Mouse (Mus musculus) E14TG2a.4 (cell line): ENCODE measurements around the gene Kmt2b.

Experiments
- H3K27me3 ChIP-seq: 2 replicates; pipeline ENCODE4 v1.6.1; 2014; ENCODE audit warnings: low read length, control low read depth; ENCODE audit not compliant: insufficient read depth
- H3K36me3 ChIP-seq: 2 replicates; pipeline ENCODE4 v1.6.1; 2014; ENCODE audit warnings: low read length, control low read depth; ENCODE audit not compliant: insufficient read depth
- H3K4me1 ChIP-seq: replicated peaks from 2 replicates; pipeline ENCODE4 v1.6.1; 2014; ENCODE audit warnings: low read depth, low read length, control low read depth
- H3K4me3 ChIP-seq: replicated peaks from 2 replicates; pipeline ENCODE4 v1.5.1; 2014; ENCODE audit warnings: mild to moderate bottlenecking, low read length
- H3K9me3 ChIP-seq: 2 replicates; pipeline ENCODE4 v1.6.1; 2014; ENCODE audit warnings: low read length, control low read depth
- CTCF ChIP-seq: conservative IDR thresholded peaks from 2 replicates; pipeline ENCODE4 v1.5.1; 2014; ENCODE audit warnings: low read length
- NANOG ChIP-seq: IDR thresholded peaks from 2 replicates; pipeline ENCODE4 v1.6.1; 2014; ENCODE audit warnings: borderline replicate concordance, low read length, mixed read lengths
- POU5F1 ChIP-seq: IDR thresholded peaks from 2 replicates; pipeline ENCODE4 v1.6.1; 2014; ENCODE audit warnings: low read length, borderline replicate concordance

Gene Kmt2b

DNA sequence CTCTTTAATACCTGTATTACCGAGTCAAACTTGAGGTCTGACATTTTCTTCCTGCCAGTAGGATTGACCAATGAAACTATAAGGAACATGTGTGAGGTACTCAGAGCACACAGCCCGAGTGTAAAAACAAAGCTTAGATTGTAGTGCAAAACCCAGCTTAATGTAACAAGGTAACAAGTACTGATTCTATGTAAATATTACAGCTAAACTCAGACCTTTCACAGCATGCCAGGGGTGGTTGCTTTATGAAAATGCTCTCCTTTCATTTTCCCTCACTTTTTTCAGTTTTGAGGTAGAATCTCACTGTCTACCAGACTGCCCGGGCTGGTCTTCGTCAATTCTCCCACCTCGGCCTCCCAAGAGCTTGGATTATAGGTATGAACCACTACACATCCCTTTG is 7.6 kb upstream of the Kmt2b start:
- H3K27me3 ChIP-seq: peaks cover 6% of the 10 kb centered on the region
- H3K4me3 ChIP-seq: no peak overlapping the region
- TF ChIP-seq POU5F1: no peak
- no peak for TF ChIP-seq NANOG
- no peak for TF ChIP-seq CTCF
- H3K4me1 ChIP-seq: peaks cover 80% of the 10 kb centered on the region
- H3K36me3 ChIP-seq: 0 out of 2 replicates have a peak, but pooled peaks cover 3% of the 10 kb centered on the region
- H3K9me3 ChIP-seq: no peaks in the 10 kb centered on the region

GRCm38 (mm10) chr7:30594510-30595024 is 6.0 kb upstream of the Kmt2b start:
- Histone ChIP-seq H3K36me3 (peaks cover 12% of the 10 kb centered on the region; the same call in 1 of the 2 replicates), H3K9me3 (no peaks in the 10 kb centered on the region), H3K4me3 (0 out of 2 replicates have a peak overlapping the region, but pooled peaks have one; percentile 20), H3K4me1 (peaks cover 82% of the 10 kb centered on the region), H3K27me3 (peaks cover 6% of the 10 kb centered on the region)
- TF ChIP-seq POU5F1 (no peak), CTCF (no peak)

GRCm38 (mm10) chr7:30593579-30594509 is 5.3 kb upstream of the Kmt2b start:
- Histone ChIP-seq H3K4me3 (0 out of 2 replicates have a peak overlapping the region, but pooled peaks have one; percentile 37), H3K9me3 (no peaks in the 10 kb centered on the region), H3K36me3 (peaks cover 12% of the 10 kb centered on the region; the same call in 1 of the 2 replicates), H3K4me1 (peaks cover 75% of the 10 kb centered on the region), H3K27me3 (peaks cover 6% of the 10 kb centered on the region)
- no peak for TF ChIP-seq NANOG
- TF ChIP-seq POU5F1: no peak
- TF ChIP-seq CTCF: no peak

GRCm38 (mm10) chr7:30592772-30593423 is 4.4 kb upstream of the Kmt2b start:
- Histone ChIP-seq H3K4me3 (peak overlapping the region; percentile 37; the same call in 1 of the 2 replicates), H3K4me1 (peaks cover 66% of the 10 kb centered on the region), H3K27me3 (no peaks in the 10 kb centered on the region), H3K36me3 (peaks cover 12% of the 10 kb centered on the region; the same call in 1 of the 2 replicates), H3K9me3 (no peaks in the 10 kb centered on the region)
- TF ChIP-seq POU5F1 (no peak), NANOG (no peak), CTCF (no peak)

GRCm38 (mm10) chr7:30591605-30591951 is 3.1 kb upstream of the Kmt2b start:
- H3K4me1 ChIP-seq: peaks cover 77% of the 10 kb centered on the region
- peaks cover 18% of the 10 kb centered on the region for H3K36me3 ChIP-seq
- no peaks in the 10 kb centered on the region for H3K27me3 ChIP-seq
- H3K9me3 ChIP-seq: no peaks in the 10 kb centered on the region
- no peak for TF ChIP-seq POU5F1
- TF ChIP-seq CTCF: no peak
- TF ChIP-seq NANOG: no peak
- peak overlapping the region; percentile 97; the same call in 1 of the 2 replicates for H3K4me3 ChIP-seq

DNA sequence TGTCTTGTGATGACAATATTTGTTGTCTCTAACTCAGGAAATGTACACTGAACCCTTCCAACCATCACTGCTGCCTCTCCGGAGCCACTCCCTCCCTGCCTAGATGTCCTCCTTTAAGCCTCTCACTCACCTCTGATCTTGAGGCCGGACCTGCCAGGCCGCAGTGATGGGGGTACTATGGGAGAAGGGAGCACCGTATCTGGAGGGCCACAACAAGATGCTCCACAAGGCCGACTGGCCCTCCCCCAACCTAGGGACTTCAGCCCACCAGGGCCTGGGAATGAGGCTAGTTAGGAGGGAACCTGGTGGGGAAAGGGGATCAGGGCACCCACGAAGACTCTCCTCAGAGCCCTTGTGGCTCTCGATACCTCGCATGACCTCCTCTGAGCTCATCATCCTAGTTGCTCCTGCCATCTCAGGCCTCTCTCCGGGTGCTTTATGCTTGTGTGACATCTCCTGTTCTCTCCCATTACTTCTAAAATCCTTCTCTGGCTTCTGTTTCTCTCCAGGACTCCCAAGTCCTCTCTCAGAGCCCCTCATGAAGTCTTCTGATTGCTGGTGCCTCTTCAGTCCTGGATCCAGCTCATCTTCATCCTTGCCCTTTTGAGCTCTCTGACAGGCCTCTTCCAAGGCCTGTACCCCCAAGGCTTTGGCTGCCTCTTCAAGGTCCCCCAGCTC is 2.5 kb upstream of the Kmt2b start:
- Histone ChIP-seq H3K4me1 (peaks cover 82% of the 10 kb centered on the region), H3K4me3 (peak overlapping the region; percentile 97), H3K27me3 (no peaks in the 10 kb centered on the region), H3K36me3 (peaks cover 23% of the 10 kb centered on the region), H3K9me3 (no peaks in the 10 kb centered on the region)
- TF ChIP-seq NANOG (no peak), POU5F1 (no peak), CTCF (no peak)

DNA sequence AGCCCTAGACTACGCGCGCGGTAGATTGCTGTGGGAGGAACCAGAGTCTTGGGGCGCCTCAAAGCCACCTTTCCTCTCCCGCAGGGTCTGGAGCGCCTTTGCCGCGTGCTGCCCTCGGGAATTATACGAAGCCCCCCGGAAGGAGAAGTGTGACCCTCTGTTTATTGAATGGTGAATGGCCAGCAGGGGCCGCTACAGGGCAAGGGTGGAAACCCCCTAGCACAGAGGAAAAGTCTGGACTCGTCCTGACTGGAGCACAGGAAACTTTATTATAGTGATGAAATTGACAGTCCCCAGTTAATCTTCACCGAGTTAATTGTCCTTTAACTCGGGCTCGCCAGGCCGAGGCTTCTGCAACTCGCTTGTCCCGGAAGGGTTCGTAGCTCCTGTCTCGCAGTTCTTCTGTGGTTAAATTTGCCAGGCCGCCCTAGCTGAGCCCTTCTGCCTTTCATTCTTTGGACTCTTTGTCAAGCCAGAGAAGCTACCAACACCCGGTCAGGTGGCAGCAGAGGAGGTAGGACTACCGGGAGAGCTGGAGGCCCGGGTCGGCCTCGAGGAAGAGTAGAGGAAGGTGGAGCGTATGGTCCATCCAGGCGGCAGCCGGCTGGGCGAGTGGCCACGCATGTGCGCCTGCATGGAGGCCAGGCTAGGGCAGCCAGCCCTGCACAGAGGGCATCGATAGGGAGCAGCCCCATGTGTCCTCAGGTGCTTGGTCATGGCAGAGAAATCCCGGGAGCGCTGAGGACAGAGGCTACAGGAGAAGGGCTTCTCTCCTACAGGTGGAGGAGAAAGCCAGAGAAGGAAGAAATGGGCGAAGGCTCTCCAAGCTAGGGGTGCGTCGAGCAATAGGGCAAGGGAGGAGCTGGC is 1.1 kb upstream of the Kmt2b start:
- peak overlapping the region; percentile 97 for H3K4me3 ChIP-seq
- H3K9me3 ChIP-seq: no peaks in the 10 kb centered on the region
- no peaks in the 10 kb centered on the region for H3K27me3 ChIP-seq
- peaks cover 37% of the 10 kb centered on the region for H3K36me3 ChIP-seq
- H3K4me1 ChIP-seq: peaks cover 84% of the 10 kb centered on the region
- TF ChIP-seq NANOG (no peak), CTCF (peak; percentile 80), POU5F1 (no peak)
